Mouse (Mus musculus): Measurements from ENCODE around the gene Gbf1. TPM values are rescaled to one million over a fixed set of nuclear protein-coding genes. Genes with fewer than 3 reads are reported as not detected.

Gbf1 gene
- total and polyA plus RNA-seq, 3 experiments, result 23.7 to 400 (median 54.1) TPM

GRCm38 (mm10) chr19:46187203-46187602 lies 34.9 kb downstream of the Gbf1 start:
- H3K27me3 ChIP-seq (ENCODE audit: control insufficient read depth in 1 of 2, insufficient read depth in 2 of 2, low read length in 2 of 2), result no peaks in the 10 kb centered on the region

GRCm38 (mm10) chr19:46198293-46198692 lies 46.0 kb downstream of the Gbf1 start:
- no peak for DNase-seq (ENCODE audit: low read depth, low spot score)
- no peaks in the 10 kb centered on the region for H3K27me3 ChIP-seq (ENCODE audit: control insufficient read depth in 1 of 2, insufficient read depth in 2 of 2, low read length in 2 of 2)
- H3K9me3 ChIP-seq (replicated peaks; ENCODE audit: insufficient read depth, low read length), result no peaks in the 10 kb centered on the region
- H3K36me3 ChIP-seq (ENCODE audit: control insufficient read depth in 1 of 2, insufficient read depth in 2 of 2, low read length in 2 of 2), result no peaks in the 10 kb centered on the region
- H3K79me2 ChIP-seq (ENCODE audit: control insufficient read depth, insufficient read depth, low read length, poor library complexity), result no peaks in the 10 kb centered on the region
- no peaks in the 10 kb centered on the region for H3K4me1 ChIP-seq (ENCODE audit: control insufficient read depth in 1 of 2, insufficient read depth in 2 of 2, low read length in 2 of 2)
- H3K27ac ChIP-seq (ENCODE audit: control insufficient read depth, low read depth, low read length), result no peak overlapping the region
- no peak overlapping the region for H3K9ac ChIP-seq (ENCODE audit: control insufficient read depth, low read depth, low read length, poor library complexity, severe bottlenecking)
- no peak overlapping the region for H3K4me3 ChIP-seq (ENCODE audit: control insufficient read depth in 1 of 2, insufficient read depth in 1 of 2, low read depth in 2 of 2, low read length in 2 of 2)
- no peak for TF ChIP-seq HCFC1 (IDR thresholded peaks at IDR 0.05; ENCODE audit: low read depth, low read length)
- TF ChIP-seq UBTF (IDR thresholded peaks at IDR 0.05; ENCODE audit: borderline replicate concordance, insufficient read depth, low read depth, low read length), result no peak
- no peak for TF ChIP-seq TAL1 (IDR thresholded peaks at IDR 0.05; ENCODE audit: low read length)
- TF ChIP-seq SIN3A (IDR thresholded peaks at IDR 0.05; ENCODE audit: low read length), result no peak
- no peak for TF ChIP-seq CHD2 (IDR thresholded peaks at IDR 0.05; ENCODE audit: low read length)
- TF ChIP-seq TBP (IDR thresholded peaks at IDR 0.05; ENCODE audit: low read depth, low read length), result no peak
- no peak for TF ChIP-seq CHD1 (IDR thresholded peaks at IDR 0.05; ENCODE audit: low read depth, low read length)
- no peak for TF ChIP-seq SMC3 (IDR thresholded peaks at IDR 0.05; ENCODE audit: low read depth, low read length)
- TF ChIP-seq POLR2A (IDR thresholded peaks at IDR 0.05; ENCODE audit: control insufficient read depth in 1 of 2, insufficient read depth in 1 of 2, low read depth in 1 of 2, low read length in 2 of 2, poor library complexity in 1 of 2), result no peak
- TF ChIP-seq CTCF (IDR thresholded peaks at IDR 0.05 in 2 of 3, conservative IDR thresholded peaks at IDR 0.05 in 1 of 3; ENCODE audit: control insufficient read depth in 1 of 3, insufficient read depth in 1 of 3, low read depth in 2 of 3, low read length in 3 of 3, poor library complexity in 1 of 3, severe bottlenecking in 1 of 3), result no peak
- no peak for TF ChIP-seq ZMIZ1 (IDR thresholded peaks at IDR 0.05; ENCODE audit: low read depth, low read length)
- TF ChIP-seq ZKSCAN1 (IDR thresholded peaks at IDR 0.05; ENCODE audit: low read depth, low read length), result no peak
- TF ChIP-seq MYC (IDR thresholded peaks at IDR 0.05; ENCODE audit: low read depth, low read length), result no peak
- TF ChIP-seq MAX (IDR thresholded peaks at IDR 0.05; ENCODE audit: low read length), result no peak
- no peak for TF ChIP-seq USF2 (IDR thresholded peaks at IDR 0.05; ENCODE audit: borderline replicate concordance in 1 of 2, insufficient read depth in 1 of 2, low read depth in 1 of 2, low read length in 2 of 2)
- no peak for TF ChIP-seq ZC3H11A (IDR thresholded peaks at IDR 0.05; ENCODE audit: low read depth, low read length)
- TF ChIP-seq MAFK (IDR thresholded peaks at IDR 0.05; ENCODE audit: borderline replicate concordance, low read depth, low read length), result no peak
- no peak for TF ChIP-seq RAD21 (IDR thresholded peaks at IDR 0.05; ENCODE audit: low read depth, low read length)

More at GRCm38 (mm10) chr19:46187203-46187602, 34.9 kb downstream of the Gbf1 start:
- DNase-seq (ENCODE audit: low read depth, low spot score), result no peak
- no peak overlapping the region for H3K9ac ChIP-seq (ENCODE audit: control insufficient read depth, low read depth, low read length, poor library complexity, severe bottlenecking)
- no peak overlapping the region for H3K4me3 ChIP-seq (ENCODE audit: control insufficient read depth in 1 of 2, insufficient read depth in 1 of 2, low read depth in 2 of 2, low read length in 2 of 2)
- no peak overlapping the region for H3K27ac ChIP-seq (ENCODE audit: control insufficient read depth, low read depth, low read length)
- H3K9me3 ChIP-seq (replicated peaks; ENCODE audit: insufficient read depth, low read length), result no peaks in the 10 kb centered on the region
- H3K4me1 ChIP-seq (ENCODE audit: control insufficient read depth in 1 of 2, insufficient read depth in 2 of 2, low read length in 2 of 2), result peaks cover 3 to 6% of the 10 kb centered on the region in 2 experiments; a peak in 3 of 4 replicates
- TF ChIP-seq ETS1 (IDR thresholded peaks at IDR 0.05; ENCODE audit: low read depth, low read length), result peak; percentile 17; the same call in 1 of the 2 replicates
- no peak for TF ChIP-seq NRF1 (IDR thresholded peaks at IDR 0.05; ENCODE audit: insufficient read depth, low read depth, low read length, poor library complexity, severe bottlenecking)
- H3K79me2 ChIP-seq (ENCODE audit: control insufficient read depth, insufficient read depth, low read length, poor library complexity), result peaks cover 2% of the 10 kb centered on the region; the same call in 1 of the 2 replicates
- peaks cover 2 to 10% of the 10 kb centered on the region in 2 experiments; a peak in 3 of 4 replicates for H3K36me3 ChIP-seq (ENCODE audit: control insufficient read depth in 1 of 2, insufficient read depth in 2 of 2, low read length in 2 of 2)

All from MEL (cell line).